Mouse (Mus musculus): Measurements from ENCODE around the gene Clcnka.

Gene Clcnka

GRCm38 (mm10) chr4:141398545-141398944, at the start of gene Clcnka:
Gene Clcnka, minus strand, starts transcription at chr4:141398724.
- no peak for DNase-seq

- no peak for DNase-seq
Observed at GRCm38 (mm10) chr4:141446211-141446610, 47.7 kb upstream of the Clcnka start.

- no peak for DNase-seq
Observed at GRCm38 (mm10) chr4:141445328-141445720, 46.8 kb upstream of the Clcnka start.

- DNase-seq: peak; percentile 86 to 89
Observed at GRCm38 (mm10) chr4:141444451-141445327, 46.2 kb upstream of the Clcnka start, which contains the start of gene Zbtb17. Gene Zbtb17, plus strand, starts transcription at chr4:141444654.

GRCm38 (mm10) chr4:141443641-141444429, 45.3 kb upstream of the Clcnka start:
- no peak for DNase-seq

- DNase-seq: no peak
Observed at GRCm38 (mm10) chr4:141440877-141441276, 42.4 kb upstream of the Clcnka start.

GRCm38 (mm10) chr4:141439083-141439803, 40.7 kb upstream of the Clcnka start:
- no peak for DNase-seq

GRCm38 (mm10) chr4:141435974-141436373, 37.5 kb upstream of the Clcnka start, which contains the start of gene Srarp:
Gene Srarp, minus strand, starts transcription at chr4:141436105.
- DNase-seq: no peak

GRCm38 (mm10) chr4:141433191-141433590, 34.7 kb upstream of the Clcnka start:
- DNase-seq: no peak

GRCm38 (mm10) chr4:141432666-141433065, 34.1 kb upstream of the Clcnka start:
- peak; percentile 48 to 50 for DNase-seq

GRCm38 (mm10) chr4:141430997-141431396, 32.5 kb upstream of the Clcnka start:
- DNase-seq: peak; percentile 82 to 84

- DNase-seq: no peak
Observed at GRCm38 (mm10) chr4:141429847-141430246, 31.3 kb upstream of the Clcnka start.

GRCm38 (mm10) chr4:141429381-141429780, 30.9 kb upstream of the Clcnka start:
- no peak for DNase-seq

- no peak for DNase-seq
Observed at GRCm38 (mm10) chr4:141427921-141428320, 29.4 kb upstream of the Clcnka start.

GRCm38 (mm10) chr4:141426796-141427745, 28.5 kb upstream of the Clcnka start:
- DNase-seq: no peak

- DNase-seq: peak; percentile 46 to 50
Observed at GRCm38 (mm10) chr4:141425484-141426479, 27.3 kb upstream of the Clcnka start.

GRCm38 (mm10) chr4:141423691-141424431, 25.3 kb upstream of the Clcnka start:
- DNase-seq: no peak

- no peak for DNase-seq
Observed at GRCm38 (mm10) chr4:141423288-141423687, 24.8 kb upstream of the Clcnka start.

GRCm38 (mm10) chr4:141422841-141423240, 24.3 kb upstream of the Clcnka start:
- no peak for DNase-seq

- peak; percentile 41 to 54 for DNase-seq
Observed at GRCm38 (mm10) chr4:141421423-141421822, 22.9 kb upstream of the Clcnka start.

Data from cerebellum, postnatal 36 days (tissue).